Mouse (Mus musculus): ENCODE data around the gene Diexf.

DNA sequence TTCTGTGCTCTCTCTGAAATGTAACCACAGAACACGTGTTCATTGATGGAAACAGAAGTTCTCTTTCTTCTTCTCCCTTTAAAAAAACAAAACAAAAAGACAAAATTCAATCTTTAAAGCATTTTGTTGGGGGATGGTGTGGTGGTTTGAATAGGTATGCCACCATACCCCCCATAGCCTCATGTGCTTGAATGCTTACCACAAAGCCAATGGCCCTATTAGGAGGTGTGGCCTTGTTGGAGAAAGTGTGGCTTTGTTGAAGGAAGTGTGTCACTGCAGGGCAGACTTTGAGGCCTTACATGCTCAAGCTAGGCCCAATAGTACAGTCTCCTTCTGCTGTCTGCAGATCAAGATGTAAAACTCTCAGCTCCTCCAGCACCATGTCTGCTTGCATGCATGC, 16.3 kb upstream of the Diexf start:
- TF ChIP-seq E2F4 (IDR thresholded peaks at IDR 0.05; ENCODE audit: insufficient read depth) = no peak
- no peak for TF ChIP-seq USF1 (IDR thresholded peaks at IDR 0.05; ENCODE audit: low read depth)
- TF ChIP-seq POLR2AphosphoS2 (IDR thresholded peaks at IDR 0.05; ENCODE audit: insufficient read length, low read depth) = no peak
- TF ChIP-seq POLR2A (IDR thresholded peaks at IDR 0.05; ENCODE audit: insufficient read length, low read depth) = no peak
- no peak for TF ChIP-seq TCF12 (IDR thresholded peaks at IDR 0.05; ENCODE audit: insufficient read depth, poor library complexity, severe bottlenecking)
- no peak for TF ChIP-seq MAX (IDR thresholded peaks at IDR 0.05; ENCODE audit: low read depth)
- no peak for TF ChIP-seq MYOG (IDR thresholded peaks at IDR 0.05; ENCODE audit: control insufficient read depth in 1 of 3, insufficient read depth in 1 of 3, insufficient read length in 2 of 3, low read depth in 2 of 3)
- no peak for TF ChIP-seq TCF3 (IDR thresholded peaks at IDR 0.05; ENCODE audit: insufficient read length, low read depth)
- TF ChIP-seq REST (IDR thresholded peaks at IDR 0.05; ENCODE audit: insufficient read depth, insufficient read length) = no peak
